Mouse (Mus musculus) embryo, embryonic 10 days (tissue): Measurements from ENCODE around the gene Lgals7.
A peak's percentile ranks its signal among the peaks of the same experiment; 100 is the strongest.
"Not testable (repeated sequence)": the region's sequence is repeated elsewhere in the genome, so short reads cannot be mapped to it uniquely, and the experiment has no call there.

Experiments used
- DNase-seq: peaks from one replicate; pipeline ENCODE4 v3.0.0-alpha.2; 2015; ENCODE audit warnings: low spot score

The Lgals7 gene

GRCm38 (mm10) chr7:28877155-28877554 lies 13.5 kb downstream of the Lgals7 start:
- DNase-seq = no peak

- DNase-seq = no peak
Observed at GRCm38 (mm10) chr7:28877856-28878255, 14.2 kb downstream of the Lgals7 start.

GRCm38 (mm10) chr7:28879606-28880005 lies 16.0 kb downstream of the Lgals7 start:
- no peak for DNase-seq

GRCm38 (mm10) chr7:28880554-28880953 lies 16.9 kb downstream of the Lgals7 start:
- no peak for DNase-seq

- DNase-seq = no peak
Observed at GRCm38 (mm10) chr7:28881199-28881598, 17.5 kb downstream of the Lgals7 start, which contains the start of gene Capn12. Gene Capn12, plus strand, starts transcription at chr7:28881422.

- no peak for DNase-seq
Observed at GRCm38 (mm10) chr7:28883039-28883438, 19.4 kb downstream of the Lgals7 start.

GRCm38 (mm10) chr7:28883704-28884103 lies 20.1 kb downstream of the Lgals7 start:
- DNase-seq = not testable (repeated sequence)

GRCm38 (mm10) chr7:28886486-28886885 lies 22.8 kb downstream of the Lgals7 start:
- DNase-seq = no peak

GRCm38 (mm10) chr7:28888701-28889161 lies 25.1 kb downstream of the Lgals7 start:
- no peak for DNase-seq

- DNase-seq = no peak
Observed at GRCm38 (mm10) chr7:28892601-28893000, 28.9 kb downstream of the Lgals7 start.

GRCm38 (mm10) chr7:28893643-28894265 lies 30.1 kb downstream of the Lgals7 start:
- peak; percentile 80 for DNase-seq

- peak; percentile 28 for DNase-seq
Observed at GRCm38 (mm10) chr7:28894942-28895341, 31.3 kb downstream of the Lgals7 start.

- no peak for DNase-seq
Observed at GRCm38 (mm10) chr7:28897661-28898060, 34.0 kb downstream of the Lgals7 start.

GRCm38 (mm10) chr7:28899972-28900371 lies 36.3 kb downstream of the Lgals7 start:
- no peak for DNase-seq

- no peak for DNase-seq
Observed at GRCm38 (mm10) chr7:28901311-28902125, 37.9 kb downstream of the Lgals7 start.

- DNase-seq = no peak
Observed at GRCm38 (mm10) chr7:28902180-28902579, 38.5 kb downstream of the Lgals7 start.

- DNase-seq = no peak
Observed at GRCm38 (mm10) chr7:28902809-28903208, 39.2 kb downstream of the Lgals7 start.

GRCm38 (mm10) chr7:28903778-28904177 lies 40.1 kb downstream of the Lgals7 start:
- no peak for DNase-seq

GRCm38 (mm10) chr7:28907195-28907594 lies 43.5 kb downstream of the Lgals7 start:
- no peak for DNase-seq

GRCm38 (mm10) chr7:28911632-28912031 lies 48.0 kb downstream of the Lgals7 start:
- no peak for DNase-seq

GRCm38 (mm10) chr7:28913171-28913570 lies 49.5 kb downstream of the Lgals7 start:
- DNase-seq = peak; percentile 29
